Mouse (Mus musculus): ENCODE data around the gene Axin1. TPM values are rescaled to one million over a fixed set of nuclear protein-coding genes. Genes with fewer than 3 reads are reported as not detected.
"Not testable (repeated sequence)": the region's sequence is repeated elsewhere in the genome, so short reads cannot be mapped to it uniquely, and the experiment has no call there.

Axin1 gene
- polyA plus RNA-seq, 1 experiment from 2014 or later: 71.8 TPM

DNA sequence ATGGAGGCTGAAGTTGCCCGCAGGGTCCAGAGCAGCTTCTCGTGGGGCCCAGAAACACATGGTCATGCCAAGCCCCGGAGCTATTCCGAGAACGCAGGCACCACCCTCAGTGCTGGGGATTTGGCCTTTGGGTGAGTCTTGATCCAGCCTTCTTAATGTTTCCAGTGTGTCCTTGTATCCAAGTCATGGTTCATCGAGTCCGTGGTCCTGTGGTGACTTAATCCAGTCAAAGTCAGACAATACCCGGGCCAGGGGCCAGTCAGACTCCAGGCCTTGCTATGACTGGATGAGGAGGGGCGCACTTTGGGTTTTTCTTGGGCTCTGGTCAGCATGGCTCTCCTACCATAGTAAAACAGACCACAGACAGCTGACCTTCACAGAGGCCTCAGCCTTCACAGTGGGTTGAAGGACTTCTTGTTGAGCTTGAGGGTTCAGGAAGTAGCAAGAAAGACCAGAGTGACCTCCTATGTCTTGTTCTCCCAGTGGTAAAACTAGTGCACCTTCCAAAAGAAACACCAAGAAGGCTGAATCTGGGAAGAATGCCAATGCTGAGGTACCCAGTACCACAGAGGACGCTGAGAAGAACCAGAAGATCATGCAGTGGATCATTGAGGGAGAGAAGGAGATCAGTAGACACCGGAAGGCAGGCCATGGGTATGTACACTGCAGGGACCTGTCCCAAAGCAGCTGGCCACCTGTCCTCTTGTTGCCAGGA is 49.8 kb downstream of the Axin1 start:
- TF ChIP-seq CTCF (IDR thresholded peaks at IDR 0.05): no peak
- ATAC-seq (no peak), DNase-seq (ENCODE audit: low read depth, low spot score) (no peak)
- ChIA-PET POLR2A (interaction anchor here (1.0 kb wide), 1 partner anchor 10 kb away, joined by 3 read pairs; no protein-coding TSS in a partner anchor), CTCF (interaction anchor here (1.6 kb wide), 1 partner anchor 51 kb away, joined by 3 read pairs; no protein-coding TSS in a partner anchor)
- in situ Hi-C loops (cut with MboI; ENCODE audit: low pct_unique_long_range_greater_than_20kb): no loop called here
- H3K27me3 ChIP-seq: no peaks in the 10 kb centered on the region

DNA sequence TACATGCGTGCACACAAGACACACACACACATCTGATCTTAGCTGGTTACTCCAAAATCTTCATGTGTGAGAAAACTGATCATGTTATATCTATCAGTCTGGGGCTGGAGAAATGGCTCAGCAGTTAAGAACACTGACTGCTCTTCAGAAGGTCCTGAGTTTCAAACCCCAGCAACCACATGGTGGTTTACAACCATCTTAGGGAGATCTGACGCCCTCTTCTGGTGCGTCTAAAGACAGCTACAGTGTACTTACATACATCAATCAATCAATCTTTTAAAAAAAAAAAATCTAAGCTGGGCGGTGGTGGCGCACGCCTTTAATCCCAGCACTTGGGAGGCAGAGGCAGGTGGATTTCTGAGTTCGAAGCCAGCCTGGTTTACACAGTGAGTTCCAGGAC is 53.0 kb downstream of the Axin1 start:
- in situ Hi-C loops (cut with MboI; ENCODE audit: low pct_unique_long_range_greater_than_20kb): loop anchor here (5.0 kb wide), 1 partner anchor 69 kb away; the partner anchor contains the start of gene Mrpl28
- DNase-seq (ENCODE audit: low read depth, low spot score); POLR2A ChIA-PET; H3K27me3 ChIP-seq; ATAC-seq: not testable (repeated sequence)
- CTCF ChIA-PET: interaction anchor here (1.6 kb wide), 1 partner anchor 52 kb away, joined by 4 read pairs; the partner anchor contains the start of gene Fam234a

GRCm38 (mm10) chr17:26192481-26193190 is 54.1 kb downstream of the Axin1 start:
- POLR2A ChIA-PET: no interaction called here
- CTCF ChIA-PET: interaction anchor here (1.6 kb wide), 1 partner anchor 51 kb away, joined by 4 read pairs; the partner anchor contains the start of gene Fam234a
- in situ Hi-C loops (cut with MboI; ENCODE audit: low pct_unique_long_range_greater_than_20kb): loop anchor here (5.0 kb wide), 1 partner anchor 70 kb away; the partner anchor contains the start of gene Mrpl28

GRCm38 (mm10) chr17:26198892-26199291 is 60.4 kb downstream of the Axin1 start, which contains the start of gene Pdia2:
Gene Pdia2, minus strand, starts transcription at chr17:26199087.
- in situ Hi-C loops (cut with MboI; ENCODE audit: low pct_unique_long_range_greater_than_20kb): no loop called here
- DNase-seq (ENCODE audit: low read depth, low spot score) (no peak), ATAC-seq (no peak)
- no peaks in the 10 kb centered on the region for H3K27me3 ChIP-seq
- ChIA-PET CTCF (no interaction called here), POLR2A (no interaction called here)
- no peak for TF ChIP-seq CTCF (IDR thresholded peaks at IDR 0.05)

More at GRCm38 (mm10) chr17:26192481-26193190, 54.1 kb downstream of the Axin1 start:
- no peaks in the 10 kb centered on the region for H3K27me3 ChIP-seq
- ATAC-seq (no peak), DNase-seq (ENCODE audit: low read depth, low spot score) (no peak)
- no peak for TF ChIP-seq CTCF (IDR thresholded peaks at IDR 0.05)

DNA sequence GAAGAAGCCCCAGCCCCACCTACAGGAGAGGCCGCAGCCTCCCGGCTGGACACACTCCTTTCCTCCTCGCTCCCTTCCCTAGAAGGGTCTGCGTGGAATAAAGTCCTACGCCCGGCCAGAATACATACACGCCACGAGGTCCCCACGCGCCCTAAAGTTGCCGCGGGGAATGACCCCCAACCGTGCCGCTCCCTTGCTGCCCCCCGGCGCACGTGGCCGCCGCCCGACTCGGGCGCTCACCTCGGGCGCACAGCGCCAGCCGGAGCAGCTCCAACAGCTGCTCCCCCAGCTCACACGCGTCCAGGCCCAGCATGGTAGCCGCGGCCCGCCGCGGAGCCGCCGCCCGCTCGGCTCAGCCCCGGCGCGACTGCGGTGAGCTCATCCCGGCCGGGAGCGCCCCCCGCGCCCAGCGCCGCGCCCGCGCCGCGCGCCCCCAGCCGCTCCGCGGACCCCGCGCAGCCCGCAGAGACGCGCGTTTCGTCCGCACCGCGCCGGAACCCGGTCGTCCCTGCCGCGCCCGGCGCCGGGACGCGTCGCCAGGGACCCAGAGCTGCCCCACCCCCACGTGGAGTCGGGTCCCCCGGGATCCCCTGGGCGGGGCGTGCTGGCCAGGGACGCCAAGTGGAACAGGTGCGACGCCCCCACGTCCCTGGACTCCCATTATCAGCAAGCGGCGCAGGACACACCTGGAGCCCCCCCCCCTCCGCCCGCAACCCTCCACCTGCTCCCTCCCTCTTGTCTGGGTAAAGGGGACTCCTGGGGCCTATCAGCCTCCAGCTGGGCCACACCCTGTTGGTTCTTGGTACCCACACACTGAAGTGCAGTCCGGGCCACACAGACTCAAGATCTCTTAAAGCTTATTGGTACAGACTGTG is 62.6 kb downstream of the Axin1 start:
- DNase-seq (ENCODE audit: low read depth, low spot score): no peak
- no peaks in the 10 kb centered on the region for H3K27me3 ChIP-seq
- CTCF ChIA-PET: no interaction called here
- TF ChIP-seq CTCF (IDR thresholded peaks at IDR 0.05): no peak
- peak; percentile 2 for ATAC-seq
- in situ Hi-C loops (cut with MboI; ENCODE audit: low pct_unique_long_range_greater_than_20kb): no loop called here
- POLR2A ChIA-PET: no interaction called here

DNA sequence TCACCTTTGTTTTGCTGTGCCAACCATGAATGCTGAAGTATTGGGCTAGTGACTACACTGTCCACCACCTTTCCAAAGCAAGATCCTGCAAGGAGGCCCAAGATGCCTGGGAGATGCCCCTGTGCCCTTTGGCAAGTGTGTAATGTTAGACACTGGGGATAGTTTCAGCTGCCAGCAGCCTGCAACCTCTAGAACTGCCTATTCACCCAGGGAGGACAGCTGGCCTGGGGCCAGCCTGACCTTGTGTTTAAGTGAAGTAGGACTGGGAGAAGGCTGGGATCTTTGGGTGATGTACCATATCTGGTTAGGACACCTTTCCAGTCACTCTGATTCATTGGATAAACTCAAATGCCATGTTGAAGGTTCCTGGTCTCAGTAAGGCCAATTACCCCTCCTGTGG is 63.5 kb downstream of the Axin1 start:
- ChIA-PET CTCF (no interaction called here), POLR2A (no interaction called here)
- no peak for DNase-seq (ENCODE audit: low read depth, low spot score)
- ATAC-seq: no peak
- in situ Hi-C loops (cut with MboI; ENCODE audit: low pct_unique_long_range_greater_than_20kb): no loop called here
- H3K27me3 ChIP-seq: no peaks in the 10 kb centered on the region
- no peak for TF ChIP-seq CTCF (IDR thresholded peaks at IDR 0.05)

GRCm38 (mm10) chr17:26202737-26203136 is 64.2 kb downstream of the Axin1 start, which contains the start of gene Rgs11:
Gene Rgs11, plus strand, starts transcription at chr17:26202951.
- in situ Hi-C loops (cut with MboI; ENCODE audit: low pct_unique_long_range_greater_than_20kb): no loop called here
- ChIA-PET CTCF (no interaction called here), POLR2A (no interaction called here)
- ATAC-seq (no peak), DNase-seq (ENCODE audit: low read depth, low spot score) (no peak)
- TF ChIP-seq CTCF (IDR thresholded peaks at IDR 0.05): no peak
- H3K27me3 ChIP-seq: no peaks in the 10 kb centered on the region

GRCm38 (mm10) chr17:26203321-26203811 is 64.9 kb downstream of the Axin1 start:
- POLR2A ChIA-PET: no interaction called here
- DNase-seq (ENCODE audit: low read depth, low spot score) (no peak), ATAC-seq (no peak)
- no peak for TF ChIP-seq CTCF (IDR thresholded peaks at IDR 0.05)
- CTCF ChIA-PET: interaction anchor here (0.6 kb wide), 1 partner anchor 17 kb away, joined by 3 read pairs; no protein-coding TSS in a partner anchor
- in situ Hi-C loops (cut with MboI; ENCODE audit: low pct_unique_long_range_greater_than_20kb): no loop called here
- H3K27me3 ChIP-seq: no peaks in the 10 kb centered on the region

GRCm38 (mm10) chr17:26204766-26205165 is 66.3 kb downstream of the Axin1 start:
- TF ChIP-seq CTCF (IDR thresholded peaks at IDR 0.05): no peak
- POLR2A ChIA-PET: interaction anchor here (0.6 kb wide), 1 partner anchor 664 kb away, joined by 3 read pairs; no protein-coding TSS in a partner anchor
- H3K27me3 ChIP-seq: no peaks in the 10 kb centered on the region
- ATAC-seq: no peak
- in situ Hi-C loops (cut with MboI; ENCODE audit: low pct_unique_long_range_greater_than_20kb): no loop called here
- DNase-seq (ENCODE audit: low read depth, low spot score): no peak
- CTCF ChIA-PET: interaction anchor here (0.8 to 1.4 kb wide), 2 partner anchors 20 to 29 kb away, joined by 3 to 4 read pairs; no protein-coding TSS in a partner anchor

DNA sequence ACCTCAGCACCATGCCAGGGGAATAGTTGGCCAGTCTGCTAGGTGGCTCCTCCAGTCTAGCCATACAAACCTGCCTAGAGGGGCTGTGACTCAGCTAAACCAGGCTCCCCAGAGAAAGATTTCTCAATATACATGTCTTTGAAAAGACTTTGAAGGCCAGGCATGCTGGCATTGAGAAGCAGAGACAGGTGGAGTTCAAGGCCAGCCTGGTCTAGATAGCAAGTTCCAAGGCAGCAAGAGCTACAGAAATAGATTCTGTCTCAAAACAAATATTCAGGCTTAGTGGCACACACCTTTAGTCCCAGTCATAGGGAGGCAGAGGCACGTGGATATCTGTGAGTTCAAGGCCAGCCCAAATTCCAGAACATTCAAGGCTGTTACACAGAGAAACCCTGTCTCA is 67.9 kb downstream of the Axin1 start:
- no peak for TF ChIP-seq CTCF (IDR thresholded peaks at IDR 0.05)
- ATAC-seq (no peak), DNase-seq (ENCODE audit: low read depth, low spot score) (no peak)
- ChIA-PET CTCF (no interaction called here), POLR2A (no interaction called here)
- H3K27me3 ChIP-seq: no peaks in the 10 kb centered on the region
- in situ Hi-C loops (cut with MboI; ENCODE audit: low pct_unique_long_range_greater_than_20kb): no loop called here

Measured in Patski (cell line).